Mouse (Mus musculus): ENCODE measurements around the gene Sgsh.
"Not testable (repeated sequence)": the region's sequence is repeated elsewhere in the genome, so short reads cannot be mapped to it uniquely, and the experiment has no call there.

Gene Sgsh

DNA sequence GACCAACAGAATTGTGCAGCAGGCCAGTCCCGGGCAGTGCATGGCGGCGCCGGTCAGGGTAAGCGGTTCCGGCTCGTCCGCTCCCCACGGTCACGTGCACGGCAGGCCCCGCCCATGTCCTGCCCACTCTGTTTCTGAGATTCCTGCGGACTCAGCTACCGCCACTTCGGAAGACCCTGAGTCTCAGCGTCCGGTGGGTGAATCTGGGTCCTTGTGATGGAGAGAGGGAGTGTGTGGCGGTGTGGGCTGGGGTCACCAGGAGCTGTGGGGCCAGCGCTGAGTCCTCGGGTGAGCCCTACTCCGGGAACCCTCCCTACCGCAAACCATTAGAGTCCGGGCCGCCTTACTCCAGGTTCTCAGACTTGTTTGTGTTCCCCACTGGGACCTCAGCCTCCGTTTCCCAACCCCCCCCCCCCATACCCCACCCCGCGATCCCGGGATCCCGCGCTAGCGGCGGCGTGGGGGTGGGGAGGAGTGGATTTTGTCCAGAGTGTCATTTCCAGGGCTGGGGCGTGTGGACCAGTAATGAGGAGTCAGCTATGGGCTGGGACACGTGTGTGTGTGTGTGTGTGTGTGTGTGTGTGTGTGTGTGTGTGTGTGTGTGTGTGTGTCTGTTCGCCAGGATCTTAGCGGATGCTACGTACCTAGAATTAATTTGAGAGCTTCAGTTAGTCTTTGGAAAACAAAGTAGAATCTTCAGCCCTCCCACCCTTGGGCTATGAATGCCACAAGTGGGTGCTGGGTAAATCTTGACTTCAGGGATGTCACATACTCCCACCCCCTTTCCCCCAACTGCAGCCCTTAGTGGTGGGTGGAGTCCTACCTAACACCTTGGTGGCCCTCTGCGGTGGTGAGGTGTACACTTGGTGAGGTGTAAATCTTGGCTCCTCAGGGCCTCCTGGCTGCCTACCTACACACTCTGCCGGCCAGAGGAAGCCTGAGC is at the start of gene Sgsh, which contains the start of gene Slc26a11:
Gene Sgsh (minus strand): TSS at position 94 of the 943 bp plus-strand sequence.
Gene Slc26a11 (plus strand): TSS at position 115 of the 943 bp plus-strand sequence.
- DNase-seq (ENCODE audit: low read depth, low spot score), result peak; percentile 66

- no peak for DNase-seq (ENCODE audit: low read depth, low spot score)
Measured at GRCm38 (mm10) chr11:119404627-119405026, 49.3 kb upstream of the Sgsh start.

GRCm38 (mm10) chr11:119402501-119403160 is 47.3 kb upstream of the Sgsh start:
- no peak for DNase-seq (ENCODE audit: low read depth, low spot score)

DNA sequence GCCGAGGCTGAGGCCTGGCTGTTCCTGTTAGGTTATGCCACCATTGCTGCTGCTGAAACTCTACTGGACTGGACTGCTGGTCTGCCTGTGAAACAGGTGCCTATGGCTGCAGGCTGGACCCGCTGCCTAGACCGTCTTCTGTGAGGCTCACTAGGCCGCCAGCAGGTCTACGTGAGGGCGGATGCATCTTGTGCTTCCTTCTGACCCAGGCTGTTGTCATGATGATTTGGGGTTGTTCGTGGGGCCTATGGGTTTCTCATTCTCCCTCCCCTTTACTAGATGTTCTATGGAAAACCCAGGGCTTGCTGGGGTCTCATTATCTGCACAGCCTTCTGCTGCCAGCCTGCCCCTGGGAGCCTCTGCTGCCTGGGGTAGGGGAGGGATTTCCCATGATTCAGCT is 41.1 kb upstream of the Sgsh start:
- DNase-seq (ENCODE audit: low read depth, low spot score), result no peak

DNA sequence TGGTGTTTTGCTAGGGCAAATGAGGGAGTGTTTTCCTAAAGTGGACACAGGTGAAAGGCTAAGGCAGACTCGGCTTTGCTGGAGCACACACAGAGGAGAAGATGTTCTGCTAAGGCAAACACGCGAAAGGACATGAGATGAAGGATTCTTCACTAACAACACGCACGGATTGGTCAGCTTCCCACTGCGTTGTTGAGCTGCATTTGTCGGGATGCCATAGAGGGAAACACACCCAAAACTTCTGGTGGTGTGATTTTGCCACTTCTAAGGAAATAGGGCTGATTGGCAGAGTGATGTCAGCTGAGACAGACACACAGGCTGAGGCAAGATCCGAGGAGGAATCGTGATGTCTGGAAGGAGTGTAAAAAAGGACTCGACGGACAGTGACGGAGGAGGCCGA is 40.6 kb upstream of the Sgsh start:
- no peak for DNase-seq (ENCODE audit: low read depth, low spot score)

DNA sequence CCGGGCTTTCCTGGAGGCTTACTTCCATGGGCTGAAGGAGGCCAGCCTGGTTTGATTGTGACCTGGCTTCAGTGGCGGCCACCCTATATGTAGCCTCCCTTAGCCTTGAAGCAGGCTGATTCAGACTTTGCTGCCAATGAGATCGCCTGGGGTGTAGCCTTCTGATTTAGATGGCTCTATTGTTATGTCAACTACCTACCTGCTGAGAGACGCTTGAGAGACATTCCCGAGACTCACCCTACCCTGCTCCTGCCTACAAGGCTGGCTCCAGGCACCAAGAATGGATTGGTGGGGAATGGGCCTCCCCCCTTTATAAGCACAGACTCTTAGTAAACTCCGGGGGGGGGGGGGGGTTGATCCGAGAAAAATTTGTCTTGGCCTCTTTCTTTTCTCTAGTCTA is 40.1 kb upstream of the Sgsh start:
- DNase-seq (ENCODE audit: low read depth, low spot score), result no peak

DNA sequence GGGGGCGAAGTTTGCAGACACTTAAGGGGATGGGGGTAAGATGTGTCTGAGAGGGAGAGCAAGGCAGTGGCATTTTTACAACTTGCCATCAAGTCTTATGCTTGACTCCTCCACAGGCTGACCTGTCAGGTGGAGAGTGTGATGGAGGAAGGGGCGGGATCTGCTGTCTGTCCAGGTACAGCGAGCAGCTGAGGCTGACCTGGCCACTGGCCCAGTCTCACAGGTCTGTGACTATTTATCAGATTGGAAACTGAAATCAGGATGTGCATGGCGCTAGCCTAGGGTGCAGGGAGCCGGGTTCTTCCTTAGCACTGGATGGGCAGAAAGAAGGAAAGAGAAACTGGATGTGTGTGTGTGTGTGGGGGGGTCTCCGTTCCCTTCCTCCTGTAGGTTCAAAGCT is 38.9 kb upstream of the Sgsh start:
- DNase-seq (ENCODE audit: low read depth, low spot score), result no peak

DNA sequence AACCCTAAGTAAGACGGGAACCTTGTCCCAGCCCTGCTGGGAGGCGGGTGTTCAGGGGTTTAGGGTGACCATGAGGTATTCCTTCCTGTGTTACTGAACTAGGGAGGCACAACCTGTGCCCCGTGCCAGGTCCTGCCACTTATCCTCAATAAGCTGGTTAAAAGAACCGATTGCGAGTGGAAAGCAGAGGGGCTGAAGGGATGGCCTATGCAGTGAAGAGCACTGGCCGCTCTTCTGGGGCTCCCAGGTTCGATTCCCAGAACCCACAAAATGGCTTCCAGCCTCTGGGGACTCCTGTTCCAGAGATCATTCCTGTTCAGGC is 38.1 kb upstream of the Sgsh start:
- no peak for DNase-seq (ENCODE audit: low read depth, low spot score)

GRCm38 (mm10) chr11:119392800-119393482 is 37.6 kb upstream of the Sgsh start, which contains the start of gene Rnf213:
Gene Rnf213, plus strand, starts transcription at chr11:119393100.
- DNase-seq (ENCODE audit: low read depth, low spot score), result peak; percentile 54

GRCm38 (mm10) chr11:119392001-119392614 is 36.8 kb upstream of the Sgsh start:
- peak; percentile 33 for DNase-seq (ENCODE audit: low read depth, low spot score)

DNA sequence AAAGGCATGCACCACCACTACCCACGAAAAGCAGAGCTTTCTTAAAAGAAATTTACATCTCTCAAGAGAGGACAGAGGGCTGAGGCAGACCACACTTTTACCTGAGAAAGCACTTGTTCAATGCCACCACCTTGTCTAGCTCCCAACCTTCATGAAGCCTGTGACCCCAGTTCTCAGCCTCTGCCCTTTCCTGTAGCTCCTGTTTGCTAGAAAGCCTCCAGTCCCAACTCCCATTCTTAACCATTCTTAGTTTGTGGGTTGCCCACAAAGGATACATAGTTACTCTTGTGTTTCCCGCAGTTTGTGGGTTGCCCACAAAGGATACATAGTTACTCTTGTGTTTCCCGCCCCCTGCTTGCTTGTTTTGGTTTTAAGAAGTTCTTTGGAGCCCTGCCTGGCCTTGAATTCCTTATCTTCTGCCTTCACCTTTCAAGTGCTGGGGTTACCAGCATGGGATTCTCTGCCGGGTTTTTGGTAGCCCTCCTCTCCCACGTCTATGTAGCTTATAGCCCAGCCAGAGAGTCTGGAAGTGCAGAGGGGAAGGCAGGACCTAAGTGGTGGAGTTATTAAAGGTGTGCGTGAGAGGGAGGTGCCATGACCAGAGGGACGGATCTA is 36.2 kb upstream of the Sgsh start:
- no peak for DNase-seq (ENCODE audit: low read depth, low spot score)

GRCm38 (mm10) chr11:119390271-119391231 is 35.2 kb upstream of the Sgsh start:
- peak; percentile 71 for DNase-seq (ENCODE audit: low read depth, low spot score)

- peak; percentile 73 for DNase-seq (ENCODE audit: low read depth, low spot score)
Measured at GRCm38 (mm10) chr11:119389851-119390270, 34.5 kb upstream of the Sgsh start.

DNA sequence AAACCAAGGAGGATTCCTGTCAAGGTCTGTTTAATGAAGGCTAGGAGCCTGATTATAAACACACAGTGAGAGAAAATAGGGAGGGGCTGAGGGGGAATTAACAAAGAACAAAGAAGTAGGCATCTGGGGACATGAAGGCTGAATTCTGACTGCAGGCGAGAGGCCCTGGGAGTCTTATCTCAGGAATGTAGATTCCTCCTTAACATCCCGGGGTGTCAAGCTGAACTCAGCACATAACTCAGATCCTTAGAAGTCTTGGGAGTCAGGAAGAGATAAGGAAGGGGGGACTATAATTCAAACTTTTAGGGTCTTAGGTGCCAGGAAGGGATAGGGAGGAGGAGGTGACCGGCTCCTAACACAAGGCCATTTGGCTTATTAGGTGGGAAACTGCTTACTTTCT is 31.9 kb upstream of the Sgsh start:
- not testable (repeated sequence) for DNase-seq (ENCODE audit: low read depth, low spot score)

DNA sequence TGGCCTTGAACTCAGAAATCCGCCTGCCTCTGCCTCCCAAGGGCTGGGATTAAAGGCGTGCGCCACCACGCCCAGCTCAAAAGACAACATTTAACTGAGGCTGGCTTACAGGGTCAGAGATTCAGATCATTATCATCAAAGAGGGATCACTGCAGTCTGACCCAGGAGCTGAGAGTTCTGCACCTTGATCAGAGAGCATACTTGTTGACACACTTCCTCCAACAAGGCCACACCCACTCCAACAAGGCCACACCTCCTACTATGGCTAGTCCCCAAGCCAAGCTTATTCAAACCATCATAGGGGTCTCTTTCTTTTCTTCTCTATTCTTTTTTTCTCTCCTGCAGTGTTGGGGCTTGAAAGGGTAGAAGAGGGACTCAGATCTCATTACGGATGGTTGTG is 31.0 kb upstream of the Sgsh start:
- no peak for DNase-seq (ENCODE audit: low read depth, low spot score)

- DNase-seq (ENCODE audit: low read depth, low spot score), result no peak
Measured at GRCm38 (mm10) chr11:119384904-119385303, 29.6 kb upstream of the Sgsh start.

- DNase-seq (ENCODE audit: low read depth, low spot score), result no peak
Measured at GRCm38 (mm10) chr11:119382338-119382850, 27.1 kb upstream of the Sgsh start.

DNA sequence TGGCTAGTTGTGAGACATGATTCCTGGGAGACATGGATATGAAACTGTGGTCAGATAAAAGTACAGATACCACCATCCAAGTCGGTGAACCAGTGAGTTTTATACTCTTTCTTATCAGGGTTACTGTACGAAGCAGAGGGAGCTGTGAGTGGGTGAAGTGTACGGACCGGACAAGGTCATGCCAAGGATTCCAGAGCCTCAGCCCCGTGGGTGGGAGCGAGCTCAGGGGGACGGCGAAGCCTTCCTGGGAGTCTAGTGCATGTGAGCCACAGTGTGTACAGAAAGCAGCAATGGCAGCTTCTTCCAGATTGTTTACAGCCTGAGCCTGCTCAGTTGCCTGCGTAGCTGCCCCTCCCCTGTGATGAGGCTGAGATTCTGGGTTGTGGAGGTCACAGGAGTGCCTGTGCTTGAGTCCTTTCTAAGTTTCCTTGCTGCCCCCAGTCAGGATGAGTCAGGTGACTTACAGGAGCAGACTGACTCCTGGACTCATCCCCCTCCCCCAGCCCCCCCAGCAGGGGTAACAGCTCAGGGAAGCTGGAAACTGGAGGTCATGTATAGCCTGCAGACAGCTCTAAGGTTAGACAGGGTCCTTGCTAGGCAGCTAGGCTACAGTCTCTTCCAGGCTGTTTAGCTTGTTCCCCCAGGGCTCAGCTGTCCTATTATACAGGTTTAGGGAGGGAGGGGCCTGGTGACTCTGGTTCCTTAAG is 26.4 kb upstream of the Sgsh start:
- DNase-seq (ENCODE audit: low read depth, low spot score), result no peak

DNA sequence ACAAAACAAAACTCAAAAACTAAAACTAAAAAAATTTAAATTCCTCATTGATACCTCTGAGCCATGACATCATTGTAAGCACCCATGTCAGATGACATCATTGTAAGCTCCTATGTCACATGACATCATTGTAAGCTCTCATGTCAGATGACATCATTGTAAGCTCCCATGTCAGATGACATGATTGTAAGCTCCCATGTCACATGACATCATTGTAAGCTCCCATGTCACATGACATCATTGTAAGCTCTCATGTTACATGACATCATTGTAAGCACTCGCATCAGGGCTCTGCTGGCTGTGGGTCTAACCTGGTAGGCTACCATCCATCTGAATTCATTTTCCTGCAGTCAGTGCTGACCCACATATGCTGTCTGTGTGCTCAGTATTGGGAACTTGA is 23.2 kb upstream of the Sgsh start:
- DNase-seq (ENCODE audit: low read depth, low spot score), result no peak
